Mouse (Mus musculus) E14TG2a.4 (cell line): ENCODE measurements around the gene Grin2d.

Source experiments
- H3K27me3 ChIP-seq: 2 replicates; pipeline ENCODE4 v1.6.1; 2014; ENCODE audit warnings: low read length, control low read depth; ENCODE audit not compliant: insufficient read depth
- H3K36me3 ChIP-seq: 2 replicates; pipeline ENCODE4 v1.6.1; 2014; ENCODE audit warnings: low read length, control low read depth; ENCODE audit not compliant: insufficient read depth
- H3K4me1 ChIP-seq: replicated peaks from 2 replicates; pipeline ENCODE4 v1.6.1; 2014; ENCODE audit warnings: low read depth, low read length, control low read depth
- H3K4me3 ChIP-seq: replicated peaks from 2 replicates; pipeline ENCODE4 v1.5.1; 2014; ENCODE audit warnings: mild to moderate bottlenecking, low read length
- H3K9me3 ChIP-seq: 2 replicates; pipeline ENCODE4 v1.6.1; 2014; ENCODE audit warnings: low read length, control low read depth
- CTCF ChIP-seq: conservative IDR thresholded peaks from 2 replicates; pipeline ENCODE4 v1.5.1; 2014; ENCODE audit warnings: low read length
- NANOG ChIP-seq: IDR thresholded peaks from 2 replicates; pipeline ENCODE4 v1.6.1; 2014; ENCODE audit warnings: borderline replicate concordance, low read length, mixed read lengths
- POU5F1 ChIP-seq: IDR thresholded peaks from 2 replicates; pipeline ENCODE4 v1.6.1; 2014; ENCODE audit warnings: low read length, borderline replicate concordance

Gene Grin2d

GRCm38 (mm10) chr7:45830427-45831127, 47.6 kb downstream of the Grin2d start, which contains the start of gene Grwd1:
TSS of gene Grwd1 (minus strand) at chr7:45830944.
- peaks cover 70% of the 10 kb centered on the region for H3K4me1 ChIP-seq
- no peak for TF ChIP-seq CTCF
- no peak for TF ChIP-seq POU5F1
- TF ChIP-seq NANOG = no peak
- H3K36me3 ChIP-seq = peaks cover 44% of the 10 kb centered on the region
- peak within 1 kb of the TSS; percentile 100 for H3K4me3 ChIP-seq
- no peaks in the 10 kb centered on the region for H3K9me3 ChIP-seq
- H3K27me3 ChIP-seq = peaks cover 41% of the 10 kb centered on the region

- peaks cover 76% of the 10 kb centered on the region for H3K4me1 ChIP-seq
- TF ChIP-seq CTCF (no peak), NANOG (no peak), POU5F1 (no peak)
- H3K27me3 ChIP-seq = peaks cover 6% of the 10 kb centered on the region
- no peak overlapping the region for H3K4me3 ChIP-seq
- no peaks in the 10 kb centered on the region for H3K9me3 ChIP-seq
- H3K36me3 ChIP-seq = peaks cover 83% of the 10 kb centered on the region
Observed at GRCm38 (mm10) chr7:45826631-45827030, 51.5 kb downstream of the Grin2d start.

- H3K4me1 ChIP-seq = peaks cover 65% of the 10 kb centered on the region
- no peaks in the 10 kb centered on the region for H3K9me3 ChIP-seq
- peaks cover 89% of the 10 kb centered on the region for H3K36me3 ChIP-seq
- no peaks in the 10 kb centered on the region; the same call in 1 of the 2 replicates for H3K27me3 ChIP-seq
- 0 out of 2 replicates have a peak within 1 kb of the TSS, but pooled peaks have one; percentile 13 for H3K4me3 ChIP-seq
- no peak for TF ChIP-seq NANOG
- no peak for TF ChIP-seq CTCF
- no peak for TF ChIP-seq POU5F1
Observed at GRCm38 (mm10) chr7:45824598-45824997, 53.6 kb downstream of the Grin2d start, which contains the start of gene Kcnj14. TSS of gene Kcnj14 (minus strand) at chr7:45824782.

GRCm38 (mm10) chr7:45820913-45821312, 57.3 kb downstream of the Grin2d start:
- peaks cover 38% of the 10 kb centered on the region for H3K4me1 ChIP-seq
- peaks cover 52% of the 10 kb centered on the region for H3K36me3 ChIP-seq
- no peak for TF ChIP-seq POU5F1
- TF ChIP-seq CTCF = no peak
- TF ChIP-seq NANOG = no peak
- no peak overlapping the region for H3K4me3 ChIP-seq
- H3K9me3 ChIP-seq = no peaks in the 10 kb centered on the region
- H3K27me3 ChIP-seq = peaks cover 10% of the 10 kb centered on the region

- no peaks in the 10 kb centered on the region for H3K9me3 ChIP-seq
- H3K4me1 ChIP-seq = peaks cover 38% of the 10 kb centered on the region
- no peak for TF ChIP-seq POU5F1
- no peak for TF ChIP-seq NANOG
- TF ChIP-seq CTCF = no peak
- H3K4me3 ChIP-seq = peak overlapping the region; percentile 63
- peaks cover 41% of the 10 kb centered on the region for H3K36me3 ChIP-seq
- H3K27me3 ChIP-seq = peaks cover 10% of the 10 kb centered on the region
Observed at GRCm38 (mm10) chr7:45819843-45820242, 58.3 kb downstream of the Grin2d start.

- peaks cover 10% of the 10 kb centered on the region for H3K27me3 ChIP-seq
- H3K4me3 ChIP-seq = no peak overlapping the region
- H3K4me1 ChIP-seq = peaks cover 49% of the 10 kb centered on the region
- peaks cover 24% of the 10 kb centered on the region for H3K36me3 ChIP-seq
- no peak for TF ChIP-seq POU5F1
- no peak for TF ChIP-seq CTCF
- no peak for TF ChIP-seq NANOG
- no peaks in the 10 kb centered on the region for H3K9me3 ChIP-seq
Observed at GRCm38 (mm10) chr7:45815984-45816351, 62.2 kb downstream of the Grin2d start.

GRCm38 (mm10) chr7:45815323-45815983, 62.7 kb downstream of the Grin2d start:
- Histone ChIP-seq H3K27me3 (peaks cover 10% of the 10 kb centered on the region), H3K4me1 (peaks cover 54% of the 10 kb centered on the region), H3K9me3 (no peaks in the 10 kb centered on the region), H3K4me3 (peak overlapping the region; percentile 50; the same call in 1 of the 2 replicates), H3K36me3 (peaks cover 26% of the 10 kb centered on the region)
- TF ChIP-seq POU5F1 (no peak), CTCF (no peak), NANOG (no peak)

- peaks cover 33% of the 10 kb centered on the region for H3K36me3 ChIP-seq
- peak overlapping the region; percentile 50; the same call in 1 of the 2 replicates for H3K4me3 ChIP-seq
- H3K27me3 ChIP-seq = peaks cover 10% of the 10 kb centered on the region
Observed at GRCm38 (mm10) chr7:45814841-45815240, 63.3 kb downstream of the Grin2d start.

More at GRCm38 (mm10) chr7:45814841-45815240, 63.3 kb downstream of the Grin2d start:
- Histone ChIP-seq H3K9me3 (no peaks in the 10 kb centered on the region), H3K4me1 (peaks cover 57% of the 10 kb centered on the region)
- TF ChIP-seq NANOG (no peak), POU5F1 (no peak), CTCF (no peak)
